Mouse (Mus musculus): ENCODE measurements around the gene Cemip. TPM values are rescaled to one million over a fixed set of nuclear protein-coding genes. Genes with fewer than 3 reads are reported as not detected.

The Cemip gene
- total RNA-seq, 1 experiment from 2014 or later, result not detected

DNA sequence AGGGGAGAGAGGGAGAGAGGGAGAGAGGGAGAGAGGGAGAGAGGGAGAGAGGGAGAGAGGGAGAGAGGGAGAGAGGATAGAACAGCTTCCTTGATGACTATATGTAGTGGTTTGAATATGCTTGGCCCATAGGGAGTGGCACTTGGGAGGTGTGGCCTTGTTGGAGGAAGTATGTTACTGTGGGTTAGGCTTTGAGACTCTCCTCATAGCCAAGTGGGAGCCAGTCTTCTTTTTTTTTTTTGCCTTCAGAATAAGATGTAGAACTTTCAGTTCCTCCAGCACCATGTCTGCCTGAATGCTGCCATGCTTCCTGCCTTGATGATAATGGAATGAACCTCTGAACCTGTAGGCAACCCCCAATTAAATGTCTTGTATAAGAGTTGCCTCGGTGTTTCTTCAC lies 16.3 kb upstream of the Cemip start:
- peak; percentile 68; the same call in 1 of the 2 replicates for ATAC-seq (replicated peaks; ENCODE audit: insufficient number of reproducible peaks, low FRiP score, low TSS enrichment, poor library complexity, severe bottlenecking)

DNA sequence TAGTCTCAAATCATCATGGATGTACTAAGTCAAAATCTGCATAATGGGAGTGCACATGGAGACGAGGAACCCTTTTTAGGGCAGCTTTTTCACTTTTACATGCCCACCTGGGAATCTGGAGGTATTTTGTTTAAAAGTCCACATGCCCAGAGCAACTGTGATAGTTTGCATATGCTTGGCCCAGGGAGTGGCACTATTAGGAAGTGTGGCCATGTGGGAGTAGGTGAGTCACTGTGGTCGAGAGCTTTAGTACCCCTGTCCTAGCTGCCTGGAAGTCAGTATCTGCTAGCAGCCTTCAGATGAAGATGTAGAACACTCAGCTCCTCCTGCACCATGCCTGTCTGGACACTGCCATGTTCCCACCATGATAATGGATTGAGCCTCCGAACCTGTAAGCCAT lies 14.4 kb upstream of the Cemip start:
- no peak for ATAC-seq (replicated peaks; ENCODE audit: insufficient number of reproducible peaks, low FRiP score, low TSS enrichment, poor library complexity, severe bottlenecking)

DNA sequence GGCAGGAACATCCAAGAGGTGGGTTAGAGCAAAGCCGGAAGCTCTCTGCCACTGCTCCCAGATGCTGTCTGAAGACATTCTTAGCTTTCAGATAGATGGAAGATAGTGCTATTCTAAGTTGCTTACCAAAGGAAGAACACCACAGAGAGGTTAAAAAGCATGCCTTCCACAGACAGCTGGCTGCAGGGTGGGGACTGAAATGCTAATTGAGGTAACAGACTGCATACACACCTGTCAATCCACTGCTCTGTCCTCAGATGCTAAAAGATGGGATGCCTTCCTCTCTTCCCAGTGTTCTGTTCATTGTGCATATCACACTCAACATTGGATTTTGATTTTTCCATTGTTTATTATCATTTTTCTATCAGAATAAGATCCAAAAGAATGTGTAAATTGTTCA lies 11.8 kb upstream of the Cemip start:
- no peak for ATAC-seq (replicated peaks; ENCODE audit: insufficient number of reproducible peaks, low FRiP score, low TSS enrichment, poor library complexity, severe bottlenecking)

DNA sequence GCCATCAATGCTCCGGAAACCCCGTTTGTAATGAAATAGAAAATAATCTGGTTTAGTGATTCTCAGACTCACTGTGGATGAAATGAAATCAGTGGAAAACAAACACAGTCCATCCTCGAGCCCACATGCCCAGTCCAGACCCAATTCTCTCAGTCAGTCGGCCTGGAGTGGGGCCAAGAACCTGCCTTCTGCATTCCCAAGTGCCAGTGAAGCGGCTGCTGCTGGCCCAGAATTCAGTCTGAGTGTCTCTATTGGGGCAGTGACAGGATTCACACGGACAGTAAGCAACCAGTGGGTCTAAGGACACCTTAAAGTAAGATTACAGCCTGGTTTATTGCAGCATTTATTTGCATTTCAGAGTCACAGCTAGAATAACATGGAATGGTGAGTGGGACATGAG lies 10.2 kb upstream of the Cemip start:
- no peak for ATAC-seq (replicated peaks; ENCODE audit: insufficient number of reproducible peaks, low FRiP score, low TSS enrichment, poor library complexity, severe bottlenecking)

DNA sequence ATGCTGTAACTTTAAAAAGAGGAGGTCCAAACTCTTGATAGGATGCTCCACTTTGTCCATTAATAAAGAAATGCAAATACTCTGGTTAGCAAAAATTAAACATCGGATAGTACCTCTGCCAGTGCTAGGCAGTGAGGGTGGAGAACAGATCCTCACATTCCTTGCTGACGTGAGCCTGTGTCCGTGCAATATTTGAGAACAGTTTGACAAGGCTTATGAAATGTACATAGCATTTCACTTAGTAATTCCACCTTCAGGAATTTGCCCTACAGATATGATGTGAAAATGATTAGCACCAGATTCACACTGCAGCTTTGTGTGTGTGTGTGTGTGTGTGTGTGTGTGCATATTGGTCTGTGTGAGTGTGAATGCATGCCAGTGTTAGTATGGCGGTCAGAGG lies 4.5 kb upstream of the Cemip start:
- ATAC-seq (replicated peaks; ENCODE audit: insufficient number of reproducible peaks, low FRiP score, low TSS enrichment, poor library complexity, severe bottlenecking), result no peak

DNA sequence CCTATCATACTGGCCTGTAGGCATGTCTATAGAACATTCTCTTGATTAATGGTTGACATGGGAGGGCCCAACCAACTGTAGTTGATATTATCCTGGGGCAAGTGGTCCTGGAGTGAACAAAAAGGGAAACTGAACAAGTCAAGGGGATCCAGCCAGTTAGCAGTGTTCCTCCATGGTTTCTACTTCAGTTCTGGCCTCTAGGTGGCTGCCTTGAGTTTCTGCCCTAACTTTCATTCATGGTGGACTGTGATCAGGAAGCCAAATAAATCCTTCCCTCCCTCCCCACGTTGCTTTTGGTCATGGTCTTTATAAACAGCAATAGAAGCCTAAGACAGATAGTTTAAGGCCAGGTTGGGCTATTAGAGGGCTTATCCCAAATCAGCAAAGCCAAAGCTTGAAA lies 3.5 kb upstream of the Cemip start:
- no peak for ATAC-seq (replicated peaks; ENCODE audit: insufficient number of reproducible peaks, low FRiP score, low TSS enrichment, poor library complexity, severe bottlenecking)

DNA sequence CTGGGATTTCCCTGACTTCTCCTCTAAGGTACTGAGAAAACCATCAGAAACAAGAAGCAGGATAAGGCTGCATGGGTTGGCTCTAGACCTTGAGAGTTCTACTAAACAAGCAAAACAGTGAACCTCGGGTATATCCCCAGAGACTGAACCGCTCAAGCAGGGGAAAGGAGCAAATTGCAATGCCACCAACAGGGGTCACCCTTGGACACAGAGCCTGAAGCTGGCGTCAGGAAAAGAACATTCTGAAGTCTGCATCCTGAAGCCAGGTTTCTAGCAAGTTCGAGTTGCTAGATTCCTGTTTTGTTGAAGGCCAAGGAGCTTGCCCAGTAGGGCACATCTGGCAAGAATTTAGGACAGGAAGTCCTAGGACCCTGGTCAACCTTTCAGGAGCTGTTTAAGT lies 2.7 kb upstream of the Cemip start:
- 0 out of 2 replicates have a peak, but pooled peaks have one; percentile 29 for ATAC-seq (replicated peaks; ENCODE audit: insufficient number of reproducible peaks, low FRiP score, low TSS enrichment, poor library complexity, severe bottlenecking)

DNA sequence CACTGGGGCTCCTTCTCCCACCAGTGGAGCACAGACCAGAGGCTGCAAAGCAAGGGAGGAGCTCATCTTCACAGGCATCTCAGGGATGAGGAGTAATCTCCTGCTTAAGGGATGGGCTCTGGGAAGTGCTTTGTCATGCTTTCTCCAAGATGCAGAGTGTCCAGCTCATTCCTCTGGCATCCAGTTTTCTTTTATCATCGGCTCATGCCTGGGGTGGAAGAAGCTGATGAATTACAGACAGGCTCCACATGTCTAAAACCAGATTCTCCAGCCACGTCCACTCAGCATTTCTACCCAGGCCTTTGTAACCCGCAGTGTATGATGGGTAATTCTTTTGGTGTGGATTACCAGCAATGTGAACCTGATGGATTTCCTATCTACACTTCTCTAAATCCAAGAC lies 1.9 kb upstream of the Cemip start:
- no peak for ATAC-seq (replicated peaks; ENCODE audit: insufficient number of reproducible peaks, low FRiP score, low TSS enrichment, poor library complexity, severe bottlenecking)

DNA sequence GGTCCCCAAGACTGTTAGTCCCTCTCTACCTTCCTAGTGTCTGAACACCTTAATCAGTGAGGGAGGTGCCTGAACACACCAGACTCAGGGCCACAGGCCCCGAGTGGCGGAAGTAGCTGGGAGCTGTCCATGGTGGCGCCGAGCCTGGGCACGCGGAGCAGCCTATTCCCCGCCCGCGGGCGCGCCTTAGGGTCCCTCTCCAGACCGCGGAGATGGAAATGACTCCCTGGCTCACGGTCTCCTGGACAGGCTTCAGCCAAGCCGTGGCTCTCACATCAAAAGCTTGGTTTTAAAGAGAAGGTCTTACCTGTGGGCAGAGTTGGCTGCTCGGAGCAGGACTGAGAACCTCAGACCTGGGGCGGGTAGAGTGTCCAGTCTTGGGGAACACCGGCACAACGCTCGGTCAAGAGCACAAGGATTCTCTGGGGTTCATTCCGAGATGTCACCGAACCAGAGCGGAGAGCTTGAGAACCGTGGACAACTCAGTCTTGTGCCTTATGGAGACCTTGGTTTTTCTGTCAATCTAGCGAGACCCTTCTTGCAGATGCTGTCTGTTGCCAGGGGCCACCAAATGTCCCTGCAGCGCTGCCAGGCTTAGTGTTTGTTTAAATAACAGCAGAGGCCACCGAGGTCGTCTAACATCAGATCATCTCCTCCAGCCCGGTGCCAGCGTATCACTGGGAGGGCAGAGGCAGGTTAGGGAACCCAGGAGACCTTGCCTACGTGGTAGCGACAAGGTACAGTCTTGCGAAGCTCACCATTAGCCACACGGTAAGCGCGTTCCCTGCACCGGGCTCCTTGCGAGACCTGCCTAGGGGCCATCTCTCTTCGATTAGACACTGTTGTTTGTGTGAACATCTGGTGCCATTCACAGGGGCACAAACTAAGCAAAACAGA lies 1.0 kb downstream of the Cemip start:
- no peak for ATAC-seq (replicated peaks; ENCODE audit: insufficient number of reproducible peaks, low FRiP score, low TSS enrichment, poor library complexity, severe bottlenecking)

DNA sequence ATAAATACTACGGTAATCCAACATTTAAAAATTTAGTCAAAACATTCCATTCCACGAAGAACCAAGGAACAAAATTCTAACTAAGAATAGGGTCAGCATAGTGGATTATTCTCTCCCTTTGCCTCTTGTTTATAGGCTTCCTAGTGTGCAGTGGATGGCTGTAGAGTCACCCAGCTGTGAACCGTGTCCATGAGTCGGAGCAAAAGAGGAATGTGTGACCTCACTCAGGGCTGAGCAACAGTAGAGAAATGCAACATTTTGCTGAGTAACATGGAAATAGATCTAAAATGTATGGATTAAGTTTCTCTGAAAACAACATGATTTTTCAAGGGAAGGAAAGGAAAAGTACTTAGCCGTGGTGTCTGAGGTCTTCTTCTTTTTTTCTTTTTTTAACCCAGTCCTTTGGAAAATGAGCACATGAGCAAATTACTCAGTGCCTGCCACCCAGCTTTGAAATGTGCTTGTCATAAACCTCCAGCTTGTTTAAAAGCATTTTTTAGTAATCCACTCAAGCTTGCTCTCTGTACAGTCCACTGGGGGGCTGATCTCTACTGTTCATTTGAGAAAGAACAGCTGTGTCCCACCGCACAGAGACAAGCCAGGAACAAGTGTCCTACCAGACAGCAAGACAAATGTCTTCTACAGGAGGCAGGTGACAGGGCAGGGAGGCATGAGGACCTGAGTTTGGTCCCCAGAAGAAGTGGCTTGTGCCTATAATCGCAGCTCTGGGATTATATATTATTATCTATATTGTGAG lies 8.9 kb downstream of the Cemip start:
- no peak for ATAC-seq (replicated peaks; ENCODE audit: insufficient number of reproducible peaks, low FRiP score, low TSS enrichment, poor library complexity, severe bottlenecking)

DNA sequence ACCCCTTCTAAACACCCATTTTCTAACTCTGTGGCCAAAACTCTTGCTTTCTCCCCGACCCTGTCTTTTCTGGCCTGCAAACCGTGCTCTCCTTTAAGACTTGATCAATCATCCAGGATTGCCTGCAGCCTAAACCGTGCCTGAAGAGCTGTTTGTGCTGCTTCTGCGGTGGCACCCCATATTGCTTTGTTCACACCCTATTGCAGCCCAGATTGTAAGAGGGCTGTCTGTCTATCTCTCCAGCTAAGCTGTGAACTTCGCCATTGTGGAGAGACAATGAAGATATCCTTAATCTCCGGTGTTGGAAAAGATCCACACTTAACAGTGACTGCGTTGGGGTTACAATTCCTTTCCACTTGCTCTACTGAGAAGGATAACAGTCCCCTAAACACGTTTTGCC lies 12.0 kb downstream of the Cemip start:
- ATAC-seq (replicated peaks; ENCODE audit: insufficient number of reproducible peaks, low FRiP score, low TSS enrichment, poor library complexity, severe bottlenecking), result no peak

DNA sequence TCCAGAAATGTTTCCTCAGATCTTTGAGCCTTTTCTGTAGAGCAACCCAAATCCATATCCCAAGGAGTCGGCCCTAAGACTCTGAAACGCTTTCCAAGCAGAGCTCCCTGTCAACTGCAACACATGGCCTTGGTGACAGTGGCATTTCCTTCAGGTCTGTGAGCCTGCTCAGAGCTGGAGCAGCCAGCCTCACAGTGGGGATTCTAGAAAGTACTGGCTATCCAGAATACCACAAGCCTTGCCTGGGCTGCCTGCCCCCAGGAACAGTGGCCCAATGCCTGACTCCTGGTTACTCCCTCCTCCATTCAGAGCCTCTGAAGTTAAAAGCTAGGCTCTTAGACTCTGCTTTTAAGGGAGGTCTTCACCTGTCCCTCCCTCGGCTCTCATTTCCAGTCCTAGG lies 12.4 kb downstream of the Cemip start:
- ATAC-seq (replicated peaks; ENCODE audit: insufficient number of reproducible peaks, low FRiP score, low TSS enrichment, poor library complexity, severe bottlenecking), result no peak

DNA sequence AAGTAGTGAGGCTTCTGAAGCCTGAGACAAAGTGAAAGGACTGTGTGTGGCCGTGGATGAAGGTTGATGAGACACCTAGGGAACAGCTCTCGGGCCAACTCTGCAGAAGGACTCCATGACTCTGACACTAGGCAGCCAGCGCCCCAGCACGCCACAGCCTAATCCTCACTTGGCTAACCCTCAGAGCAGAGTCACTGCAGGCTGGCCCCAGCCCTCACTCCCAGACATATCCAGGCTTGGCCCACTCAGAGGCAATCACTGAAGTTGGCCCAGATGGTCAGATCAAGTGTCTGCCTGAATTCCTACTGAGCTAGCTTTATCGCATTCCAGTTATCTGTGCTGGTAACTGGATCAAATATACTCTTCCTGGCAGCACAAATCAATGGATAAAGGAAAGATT lies 17.4 kb downstream of the Cemip start:
- no peak for ATAC-seq (replicated peaks; ENCODE audit: insufficient number of reproducible peaks, low FRiP score, low TSS enrichment, poor library complexity, severe bottlenecking)

DNA sequence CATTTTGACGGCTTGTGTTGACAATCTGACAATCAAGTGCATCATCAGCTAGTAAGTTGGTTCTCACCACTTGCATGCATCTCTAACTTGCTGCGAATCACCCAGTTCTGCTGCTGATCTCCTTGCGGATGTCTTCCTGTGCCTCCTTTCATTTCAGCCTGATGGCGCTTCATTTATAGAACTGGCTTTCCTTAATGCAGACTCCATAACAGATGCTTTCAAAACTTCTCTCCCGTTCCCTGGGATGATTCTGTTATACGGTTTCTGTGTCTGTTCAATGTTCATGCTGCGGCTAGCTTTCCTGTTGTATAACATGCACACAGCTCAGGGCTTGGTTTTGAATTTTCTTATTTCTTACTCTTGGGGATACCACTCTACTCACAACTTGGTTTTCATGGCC lies 26.5 kb downstream of the Cemip start:
- no peak for ATAC-seq (replicated peaks; ENCODE audit: insufficient number of reproducible peaks, low FRiP score, low TSS enrichment, poor library complexity, severe bottlenecking)

DNA sequence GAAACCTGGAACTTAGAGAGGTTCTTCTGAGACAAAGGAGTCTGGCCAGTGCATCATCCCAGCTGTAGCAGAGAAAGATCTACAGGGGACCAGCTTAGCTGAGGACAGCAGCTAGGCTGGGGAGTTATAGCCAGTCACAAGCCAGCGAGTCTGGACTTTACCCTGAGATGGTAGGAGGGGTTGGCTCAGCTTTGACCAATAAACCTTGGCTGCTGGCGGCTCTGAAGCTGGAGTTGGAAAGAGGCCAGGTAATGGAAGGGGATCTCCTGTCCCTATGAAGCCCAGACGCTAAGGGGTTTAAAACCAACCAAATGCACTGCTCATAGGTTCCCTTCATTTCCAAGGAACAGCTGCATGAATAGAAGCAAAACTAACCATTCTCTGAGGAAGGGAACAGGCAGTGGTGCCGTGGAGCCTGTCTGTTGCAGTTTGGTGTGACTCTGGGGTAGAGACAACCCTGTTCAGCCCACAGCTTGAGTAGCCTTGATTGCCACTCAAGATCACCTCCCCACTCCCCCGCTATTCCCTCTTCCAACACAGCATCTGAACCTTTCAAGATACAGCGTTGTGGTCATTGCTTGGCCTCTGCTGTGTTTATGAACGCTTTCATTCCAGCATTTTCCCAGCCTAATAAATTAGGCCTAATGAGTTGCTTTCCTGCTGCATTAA lies 30.2 kb downstream of the Cemip start:
- ATAC-seq (replicated peaks; ENCODE audit: insufficient number of reproducible peaks, low FRiP score, low TSS enrichment, poor library complexity, severe bottlenecking), result no peak

DNA sequence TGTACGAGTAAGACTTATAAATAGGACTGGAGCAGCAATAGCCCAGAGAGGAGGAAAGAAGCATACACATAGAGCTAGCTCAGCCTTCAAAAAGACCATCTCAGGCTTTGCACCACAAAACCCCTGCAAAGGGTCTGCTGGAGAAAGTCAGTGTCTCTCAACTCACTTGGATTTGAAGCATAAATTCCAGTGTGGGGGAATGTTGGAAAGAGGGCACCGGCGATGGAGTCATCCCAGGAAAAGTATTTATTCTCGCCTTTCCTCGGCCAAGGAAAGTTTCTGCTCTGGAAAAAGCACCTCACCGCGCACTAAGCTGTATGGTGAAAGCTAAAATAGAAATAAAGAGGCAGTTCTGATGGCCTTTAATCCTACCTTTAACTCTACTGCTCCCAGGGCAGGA lies 32.4 kb downstream of the Cemip start:
- ATAC-seq (replicated peaks; ENCODE audit: insufficient number of reproducible peaks, low FRiP score, low TSS enrichment, poor library complexity, severe bottlenecking), result no peak

DNA sequence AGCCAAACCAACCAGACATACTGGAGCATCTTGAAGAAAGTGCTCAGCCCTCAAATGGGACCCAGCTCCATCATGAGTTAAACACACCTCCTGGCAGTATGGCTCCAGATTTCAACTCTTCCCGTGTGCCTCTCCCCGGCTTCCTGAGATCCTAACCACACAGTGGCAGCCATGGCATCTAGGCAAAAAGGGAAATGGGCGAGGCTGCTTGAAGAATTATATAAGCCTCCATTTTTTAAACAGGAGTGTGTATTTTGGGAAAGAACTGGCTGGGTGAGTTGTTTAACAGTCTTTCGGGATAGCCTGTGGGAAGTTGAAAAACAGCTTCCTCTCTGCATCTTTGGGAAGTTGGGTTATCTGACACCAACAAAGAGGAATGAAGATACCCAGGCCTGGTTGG lies 34.9 kb downstream of the Cemip start:
- no peak for ATAC-seq (replicated peaks; ENCODE audit: insufficient number of reproducible peaks, low FRiP score, low TSS enrichment, poor library complexity, severe bottlenecking)

DNA sequence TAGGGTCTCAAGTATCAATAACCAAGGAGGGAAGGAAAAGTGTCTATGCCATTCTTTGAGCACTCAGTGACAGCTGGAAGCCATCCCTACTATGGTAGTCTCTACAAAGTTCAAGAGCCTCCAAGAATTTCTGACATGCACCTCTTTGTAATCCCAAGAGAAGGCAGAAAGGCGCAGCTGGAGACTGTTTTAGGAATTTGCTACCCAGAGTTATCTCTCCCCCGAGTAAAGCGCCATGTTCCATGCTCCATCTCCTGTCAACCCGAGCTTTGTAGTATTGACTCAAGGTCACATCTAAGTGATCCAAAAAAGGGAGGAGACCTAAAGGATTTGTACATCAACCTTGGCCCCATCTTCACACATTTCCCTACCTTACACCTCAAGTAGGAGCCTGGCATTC lies 40.8 kb downstream of the Cemip start:
- no peak for ATAC-seq (replicated peaks; ENCODE audit: insufficient number of reproducible peaks, low FRiP score, low TSS enrichment, poor library complexity, severe bottlenecking)

DNA sequence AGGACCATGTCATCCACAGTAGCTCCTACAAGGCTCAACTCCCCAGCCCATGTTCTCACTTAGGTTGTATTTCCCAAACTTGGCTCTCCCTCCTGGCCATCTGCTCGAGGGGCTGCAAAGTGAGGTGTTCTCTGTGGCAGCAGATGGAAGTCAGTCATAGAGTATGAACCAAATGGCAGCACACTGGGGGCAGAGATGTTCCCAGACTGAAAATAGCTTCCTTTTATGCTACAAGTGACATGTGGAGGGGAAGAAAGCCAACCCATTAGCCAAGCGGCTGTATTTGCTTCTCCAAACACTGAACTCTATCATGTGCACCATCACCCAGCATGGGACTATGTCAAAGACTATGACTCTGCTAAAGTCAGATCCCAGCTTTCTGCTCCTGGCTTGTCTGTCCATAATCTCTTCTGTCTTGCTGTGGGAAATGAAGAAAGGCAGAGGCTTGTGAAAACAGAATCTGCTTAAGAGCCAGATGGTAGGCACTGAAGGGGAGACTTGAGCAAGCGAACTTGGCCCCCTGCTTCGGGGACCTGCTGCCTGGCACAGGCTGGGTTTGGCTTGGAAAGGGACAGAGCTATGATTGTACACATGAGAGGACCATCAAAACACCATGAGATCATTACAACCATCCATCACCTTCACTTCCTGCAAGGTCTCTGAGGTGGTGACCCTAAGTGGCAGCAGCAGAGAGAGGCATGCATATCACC lies 41.6 kb downstream of the Cemip start:
- ATAC-seq (replicated peaks; ENCODE audit: insufficient number of reproducible peaks, low FRiP score, low TSS enrichment, poor library complexity, severe bottlenecking), result no peak
